In genomic region chr3:147285496-147285895, GRCm38 (mm10) we compare ENCODE assay signal across 27 mouse cellular contexts.
DNase-seq lines count a peak whose midpoint lies in the region; ATAC-seq lines count a peak whose summit lies in the region.
"Had no signal": no experiment of that assay in that cellular context is flagged by ENCODE, and none has a peak within 500 bp of the region (broad histone marks: within the 10 kb centered on the region; RNA-seq: fewer than 3 reads in every experiment).

No protein-coding gene starts in this region.

- peak overlapping the region; percentile 10; the same call in 1 of the 2 replicates for H3K27ac ChIP-seq in heart, embryonic 10.5 days
- no peak overlapping the region for H3K27ac ChIP-seq in kidney, embryonic 16.5 days (ENCODE audit: low read length)
- no peak overlapping the region for H3K27ac ChIP-seq in neural tube, embryonic 15.5 days (replicated peaks)
- H3K27ac ChIP-seq: embryonic facial prominence, embryonic 12.5 days; embryonic facial prominence, embryonic 15.5 days; gastrocnemius, adult 2 months; heart, embryonic 15.5 days; hindbrain, embryonic 10.5 days; hindbrain, embryonic 13.5 days had no signal

- no peak overlapping the region for H3K9ac ChIP-seq in kidney, embryonic 16.5 days (replicated peaks; ENCODE audit: low read length)
- no peak overlapping the region for H3K9ac ChIP-seq in neural tube, embryonic 15.5 days (replicated peaks)
- H3K9ac ChIP-seq: embryonic facial prominence, embryonic 12.5 days; embryonic facial prominence, embryonic 15.5 days; forebrain, postnatal 0 days; heart, embryonic 12.5 days; heart, embryonic 15.5 days; hindbrain, embryonic 13.5 days had no signal

- H3K36me3 ChIP-seq in heart, embryonic 10.5 days, result no peaks in the 10 kb centered on the region
- no peaks in the 10 kb centered on the region for H3K36me3 ChIP-seq in kidney, embryonic 16.5 days (ENCODE audit: insufficient read depth, low read length)
- no peaks in the 10 kb centered on the region for H3K36me3 ChIP-seq in neural tube, embryonic 15.5 days
- H3K36me3 ChIP-seq: embryonic facial prominence, embryonic 12.5 days; embryonic facial prominence, embryonic 15.5 days; heart, embryonic 12.5 days; heart, embryonic 15.5 days; hindbrain, embryonic 10.5 days; hindbrain, embryonic 13.5 days had no signal

- H3K9me3 ChIP-seq in heart, embryonic 10.5 days, result no peaks in the 10 kb centered on the region
- H3K9me3 ChIP-seq in kidney, embryonic 16.5 days (ENCODE audit: low read length), result no peaks in the 10 kb centered on the region
- H3K9me3 ChIP-seq in neural tube, embryonic 15.5 days (replicated peaks), result no peaks in the 10 kb centered on the region
- H3K9me3 ChIP-seq: embryonic facial prominence, embryonic 12.5 days; embryonic facial prominence, embryonic 15.5 days; heart, embryonic 12.5 days; heart, embryonic 15.5 days; hindbrain, embryonic 10.5 days; hindbrain, embryonic 13.5 days had no signal

- H3K4me2 ChIP-seq in kidney, embryonic 16.5 days (replicated peaks; ENCODE audit: low read depth, low read length), result no peak overlapping the region
- H3K4me2 ChIP-seq in neural tube, embryonic 15.5 days, result no peak overlapping the region
- H3K4me2 ChIP-seq: embryonic facial prominence, embryonic 12.5 days; embryonic facial prominence, embryonic 15.5 days; heart, embryonic 12.5 days; heart, embryonic 15.5 days; hindbrain, embryonic 13.5 days had no signal

- ATAC-seq in kidney, embryonic 16.5 days (ENCODE audit: low FRiP score, low TSS enrichment), result peak; percentile 35; the same call in 1 of the 2 replicates
- ATAC-seq in neural tube, embryonic 15.5 days (ENCODE audit: low FRiP score), result no peak
- ATAC-seq: CD4-positive, CD25-positive, alpha-beta regulatory T cell, adult 4 months; forebrain, embryonic 14.5 days; forebrain, postnatal 0 days; hindbrain, embryonic 16.5 days had no signal

- DNase-seq in heart, embryonic 10.5 days (ENCODE audit: low spot score), result no peak
- no peak for DNase-seq in heart, adult 18-20 months
- DNase-seq in kidney, postnatal 25 days, result no peak
- DNase-seq in neural tube, embryonic 10.5 days (ENCODE audit: extremely low spot score, low spot score), result peak; percentile 22
- no peak for DNase-seq in thymus, postnatal 4 days
- DNase-seq: adrenal gland, adult 2 months; adrenal gland, postnatal 25 days; cerebellum, adult 11-12 months; cerebellum, adult 8-10 months; cerebellum, postnatal 10 days; cerebellum, postnatal 36 days; forebrain, postnatal 0 days; gastrocnemius, adult 2 months; gastrocnemius, postnatal 14 days; heart, postnatal 10 days; heart, postnatal 36 days had no signal

- no peak overlapping the region for H3K4me3 ChIP-seq in heart, embryonic 10.5 days
- H3K4me3 ChIP-seq in kidney, embryonic 16.5 days (ENCODE audit: low read length), result no peak overlapping the region
- no peak overlapping the region for H3K4me3 ChIP-seq in neural tube, embryonic 15.5 days (replicated peaks)
- H3K4me3 ChIP-seq: embryonic facial prominence, embryonic 12.5 days; embryonic facial prominence, embryonic 15.5 days; gastrocnemius, adult 2 months; heart, embryonic 12.5 days; heart, embryonic 15.5 days; hindbrain, embryonic 10.5 days; hindbrain, embryonic 13.5 days had no signal

- no peaks in the 10 kb centered on the region; the same call in 1 of the 2 replicates for H3K27me3 ChIP-seq in heart, embryonic 10.5 days (ENCODE audit: insufficient read depth, poor library complexity, severe bottlenecking)
- no peaks in the 10 kb centered on the region for H3K27me3 ChIP-seq in kidney, embryonic 16.5 days (ENCODE audit: insufficient read depth, low read length)
- H3K27me3 ChIP-seq in neural tube, embryonic 15.5 days (replicated peaks), result no peaks in the 10 kb centered on the region
- H3K27me3 ChIP-seq: embryonic facial prominence, embryonic 12.5 days; embryonic facial prominence, embryonic 15.5 days; heart, embryonic 12.5 days; hindbrain, embryonic 13.5 days had no signal

- 54% methylated on average over 5 of the region's 5 CpGs for WGBS in heart, embryonic 10.5 days
- 45% methylated on average over 5 of the region's 5 CpGs for WGBS in kidney, embryonic 16.5 days
- 67% methylated on average over 5 of the region's 5 CpGs for WGBS in neural tube, embryonic 15.5 days

- peaks cover 34% of the 10 kb centered on the region for H3K4me1 ChIP-seq in heart, embryonic 10.5 days
- H3K4me1 ChIP-seq in kidney, embryonic 16.5 days (ENCODE audit: insufficient read depth, low read length), result no peaks in the 10 kb centered on the region
- H3K4me1 ChIP-seq in neural tube, embryonic 15.5 days, result no peaks in the 10 kb centered on the region
- H3K4me1 ChIP-seq: hindbrain, embryonic 13.5 days had no signal
